Mouse (Mus musculus): ENCODE data around the gene Chaf1b.

- no peak for TF ChIP-seq CTCF (IDR thresholded peaks at IDR 0.05; ENCODE audit: low read depth, low read length)
- no peak for TF ChIP-seq TAL1 (conservative IDR thresholded peaks at IDR 0.05; ENCODE audit: low read depth, low read length)
- TF ChIP-seq GATA1 (IDR thresholded peaks at IDR 0.05; ENCODE audit: borderline replicate concordance, low read length): no peak
Measured at GRCm38 (mm10) chr16:93907761-93908160, 24.1 kb downstream of the Chaf1b start.

Data from G1E (cell line).